Mouse (Mus musculus): ENCODE measurements around the gene Adamts12. TPM values are rescaled to one million over a fixed set of nuclear protein-coding genes. Genes with fewer than 3 reads are reported as not detected.

The Adamts12 gene
- polyA plus RNA-seq, 1 experiment = not detected

DNA sequence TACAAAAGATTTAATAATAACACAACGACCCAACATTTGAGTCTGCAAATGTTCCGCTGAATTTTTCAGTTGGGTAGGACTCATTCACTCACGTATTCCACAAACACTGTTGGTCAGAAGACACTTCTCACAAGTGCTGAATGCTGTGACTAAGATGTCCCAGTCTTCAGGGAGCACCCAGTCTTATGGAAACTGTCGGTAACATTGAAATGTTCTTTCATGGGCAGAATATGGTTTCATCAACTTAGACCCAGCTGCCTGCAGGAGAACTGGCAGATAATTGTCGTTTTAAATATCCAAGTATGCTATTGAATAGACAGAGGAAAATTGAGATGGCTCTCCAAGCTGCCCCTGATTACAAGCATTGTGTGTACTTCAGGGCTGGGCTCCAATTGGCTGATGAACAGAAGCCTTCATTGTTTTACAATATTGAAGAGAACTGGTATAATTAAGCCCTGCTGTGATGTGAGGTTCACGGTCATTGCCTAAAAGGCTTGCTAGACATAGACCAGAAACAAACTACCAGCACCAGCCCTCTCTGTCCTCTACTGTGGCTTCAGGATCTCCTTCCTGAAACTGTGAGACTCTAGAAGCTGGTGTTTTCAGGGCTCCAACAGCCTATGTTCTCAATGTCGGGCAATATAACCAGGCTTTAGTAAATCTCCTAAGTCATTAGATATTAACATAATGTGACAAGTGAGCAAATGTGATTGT, 275.0 kb downstream of the Adamts12 start:
- H3K36me3 ChIP-seq (replicated peaks; ENCODE audit: low read length) = no peaks in the 10 kb centered on the region
- no peaks in the 10 kb centered on the region for H3K27me3 ChIP-seq (replicated peaks)
- H3K4me1 ChIP-seq = no peaks in the 10 kb centered on the region
- TF ChIP-seq FLI1 (IDR thresholded peaks at IDR 0.05; ENCODE audit: low read length) = no peak
- TF ChIP-seq GATA1 (IDR thresholded peaks at IDR 0.05; ENCODE audit: borderline replicate concordance, low read length) = no peak
- no peaks in the 10 kb centered on the region for H3K9me3 ChIP-seq
- H3K4me3 ChIP-seq (replicated peaks) = no peak overlapping the region

GRCm38 (mm10) chr15:11355865-11356264, 291.3 kb downstream of the Adamts12 start:
- Histone ChIP-seq H3K27me3 (replicated peaks) (peaks cover 4% of the 10 kb centered on the region), H3K9me3 (peaks cover 12% of the 10 kb centered on the region; the same call in 1 of the 2 replicates), H3K4me1 (no peaks in the 10 kb centered on the region), H3K4me3 (replicated peaks) (no peak overlapping the region), H3K36me3 (replicated peaks; ENCODE audit: low read length) (no peaks in the 10 kb centered on the region)
- TF ChIP-seq FLI1 (IDR thresholded peaks at IDR 0.05; ENCODE audit: low read length) = no peak
- no peak for TF ChIP-seq GATA1 (IDR thresholded peaks at IDR 0.05; ENCODE audit: borderline replicate concordance, low read length)

DNA sequence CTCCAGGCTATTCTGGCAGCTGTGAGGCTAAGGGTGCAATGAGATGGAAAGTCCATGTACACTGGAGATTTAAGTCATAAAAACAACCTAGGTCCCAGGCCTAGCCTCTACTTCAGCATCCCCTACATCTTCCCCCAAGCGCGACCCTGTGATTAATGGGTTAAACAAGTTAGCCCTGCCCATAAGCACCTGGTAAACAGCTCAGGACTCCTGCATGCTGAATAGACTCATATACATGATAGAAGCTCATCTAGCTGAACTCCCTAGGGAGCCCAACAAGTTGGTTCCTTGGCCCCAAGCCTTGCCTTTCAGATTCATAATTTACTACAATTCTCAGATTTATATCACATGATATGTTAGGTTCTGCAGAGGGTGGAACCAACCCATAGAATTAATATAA, 292.9 kb downstream of the Adamts12 start:
- Histone ChIP-seq H3K4me3 (replicated peaks) (no peak overlapping the region), H3K9me3 (peaks cover 8% of the 10 kb centered on the region; the same call in 1 of the 2 replicates), H3K4me1 (no peaks in the 10 kb centered on the region), H3K36me3 (replicated peaks; ENCODE audit: low read length) (no peaks in the 10 kb centered on the region), H3K27me3 (replicated peaks) (peaks cover 4% of the 10 kb centered on the region)
- TF ChIP-seq FLI1 (IDR thresholded peaks at IDR 0.05; ENCODE audit: low read length) (no peak), GATA1 (IDR thresholded peaks at IDR 0.05; ENCODE audit: borderline replicate concordance, low read length) (no peak)

GRCm38 (mm10) chr15:11360888-11361287, 296.3 kb downstream of the Adamts12 start:
- Histone ChIP-seq H3K4me3 (replicated peaks) (peak overlapping the region; percentile 20), H3K36me3 (replicated peaks; ENCODE audit: low read length) (no peaks in the 10 kb centered on the region), H3K27me3 (replicated peaks) (peaks cover 4% of the 10 kb centered on the region), H3K9me3 (peaks cover 4% of the 10 kb centered on the region; the same call in 1 of the 2 replicates), H3K4me1 (no peaks in the 10 kb centered on the region)
- TF ChIP-seq FLI1 (IDR thresholded peaks at IDR 0.05; ENCODE audit: low read length) = no peak
- TF ChIP-seq GATA1 (IDR thresholded peaks at IDR 0.05; ENCODE audit: borderline replicate concordance, low read length) = no peak

DNA sequence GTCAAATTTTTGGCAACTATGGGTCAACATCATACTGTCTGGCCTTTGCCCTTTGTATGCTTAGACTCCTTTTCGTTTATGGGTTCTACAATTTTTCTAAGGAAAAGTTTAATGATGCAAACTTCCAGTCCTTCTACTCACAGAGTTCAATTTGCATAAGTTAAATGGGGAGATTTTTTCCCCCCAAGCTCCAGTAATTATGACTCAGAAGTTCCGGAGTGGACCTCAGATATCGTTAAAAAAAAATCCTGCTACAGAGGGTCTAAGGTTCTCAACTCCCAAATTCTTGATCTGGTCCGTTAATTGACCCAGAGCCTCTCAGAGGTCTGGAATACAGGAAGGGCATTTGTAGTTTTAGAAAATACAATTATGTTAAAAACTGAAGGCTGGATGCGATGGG, 297.2 kb downstream of the Adamts12 start:
- Histone ChIP-seq H3K9me3 (peaks cover 4% of the 10 kb centered on the region; the same call in 1 of the 2 replicates), H3K36me3 (replicated peaks; ENCODE audit: low read length) (no peaks in the 10 kb centered on the region), H3K4me1 (no peaks in the 10 kb centered on the region), H3K27me3 (replicated peaks) (peaks cover 4% of the 10 kb centered on the region), H3K4me3 (replicated peaks) (no peak overlapping the region)
- TF ChIP-seq FLI1 (IDR thresholded peaks at IDR 0.05; ENCODE audit: low read length) = no peak
- TF ChIP-seq GATA1 (IDR thresholded peaks at IDR 0.05; ENCODE audit: borderline replicate concordance, low read length) = no peak

GRCm38 (mm10) chr15:11364112-11364511, 299.5 kb downstream of the Adamts12 start:
- Histone ChIP-seq H3K4me1 (no peaks in the 10 kb centered on the region), H3K4me3 (replicated peaks) (no peak overlapping the region), H3K27me3 (replicated peaks) (peaks cover 6% of the 10 kb centered on the region), H3K9me3 (0 out of 2 replicates have a peak, but pooled peaks cover 4% of the 10 kb centered on the region), H3K36me3 (replicated peaks; ENCODE audit: low read length) (no peaks in the 10 kb centered on the region)
- TF ChIP-seq FLI1 (IDR thresholded peaks at IDR 0.05; ENCODE audit: low read length) (no peak), GATA1 (IDR thresholded peaks at IDR 0.05; ENCODE audit: borderline replicate concordance, low read length) (no peak)

DNA sequence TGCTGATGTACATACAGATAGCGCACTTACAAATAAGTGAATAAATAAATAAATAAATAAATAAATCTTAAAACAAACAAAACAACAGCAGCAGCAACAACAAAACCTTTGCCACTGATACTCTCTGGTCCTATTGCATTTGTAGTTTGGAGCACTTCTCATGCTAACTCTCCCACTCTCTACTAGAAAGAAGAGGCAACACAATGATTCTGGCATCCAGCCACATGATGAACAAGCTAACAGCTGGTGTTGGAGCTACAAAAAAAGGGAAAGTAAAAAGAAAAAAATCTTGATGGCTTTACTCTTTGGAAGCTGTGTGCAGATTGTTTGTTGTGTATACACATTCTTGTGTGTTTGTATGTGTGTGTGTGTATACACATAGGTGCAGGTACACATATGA, 300.2 kb downstream of the Adamts12 start:
- TF ChIP-seq FLI1 (IDR thresholded peaks at IDR 0.05; ENCODE audit: low read length) (no peak), GATA1 (IDR thresholded peaks at IDR 0.05; ENCODE audit: borderline replicate concordance, low read length) (no peak)
- Histone ChIP-seq H3K4me1 (no peaks in the 10 kb centered on the region), H3K4me3 (replicated peaks) (no peak overlapping the region), H3K9me3 (0 out of 2 replicates have a peak, but pooled peaks cover 4% of the 10 kb centered on the region), H3K36me3 (replicated peaks; ENCODE audit: low read length) (no peaks in the 10 kb centered on the region), H3K27me3 (replicated peaks) (peaks cover 6% of the 10 kb centered on the region)

DNA sequence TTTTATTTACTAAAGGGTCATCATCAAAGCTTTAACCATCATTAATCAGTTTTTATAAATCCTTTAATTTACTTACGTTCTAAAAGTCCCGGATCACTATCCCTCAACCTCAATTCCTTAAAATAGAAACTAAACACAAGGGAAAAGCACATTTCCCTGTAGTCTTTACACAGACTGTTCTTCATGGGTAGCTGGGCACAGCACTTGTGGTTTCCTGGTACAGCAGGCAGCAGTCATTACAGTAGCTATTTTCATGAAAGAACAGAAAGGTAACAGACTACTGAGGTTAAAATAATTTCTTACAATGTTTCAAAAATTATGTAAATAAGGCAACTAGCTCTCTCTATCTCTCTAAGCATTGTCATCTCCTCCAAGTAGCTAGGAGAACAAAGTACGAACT, 305.0 kb downstream of the Adamts12 start:
- TF ChIP-seq FLI1 (IDR thresholded peaks at IDR 0.05; ENCODE audit: low read length) (no peak), GATA1 (IDR thresholded peaks at IDR 0.05; ENCODE audit: borderline replicate concordance, low read length) (no peak)
- Histone ChIP-seq H3K36me3 (replicated peaks; ENCODE audit: low read length) (no peaks in the 10 kb centered on the region), H3K9me3 (no peaks in the 10 kb centered on the region), H3K4me3 (replicated peaks) (no peak overlapping the region), H3K27me3 (replicated peaks) (peaks cover 2% of the 10 kb centered on the region), H3K4me1 (no peaks in the 10 kb centered on the region; the same call in 1 of the 2 replicates)

GRCm38 (mm10) chr15:11370477-11371085, 306.0 kb downstream of the Adamts12 start:
- Histone ChIP-seq H3K9me3 (no peaks in the 10 kb centered on the region), H3K36me3 (replicated peaks; ENCODE audit: low read length) (no peaks in the 10 kb centered on the region), H3K27me3 (replicated peaks) (peaks cover 2% of the 10 kb centered on the region), H3K4me1 (peaks cover 4% of the 10 kb centered on the region), H3K4me3 (replicated peaks) (no peak overlapping the region)
- no peak for TF ChIP-seq GATA1 (IDR thresholded peaks at IDR 0.05; ENCODE audit: borderline replicate concordance, low read length)
- TF ChIP-seq FLI1 (IDR thresholded peaks at IDR 0.05; ENCODE audit: low read length) = no peak

DNA sequence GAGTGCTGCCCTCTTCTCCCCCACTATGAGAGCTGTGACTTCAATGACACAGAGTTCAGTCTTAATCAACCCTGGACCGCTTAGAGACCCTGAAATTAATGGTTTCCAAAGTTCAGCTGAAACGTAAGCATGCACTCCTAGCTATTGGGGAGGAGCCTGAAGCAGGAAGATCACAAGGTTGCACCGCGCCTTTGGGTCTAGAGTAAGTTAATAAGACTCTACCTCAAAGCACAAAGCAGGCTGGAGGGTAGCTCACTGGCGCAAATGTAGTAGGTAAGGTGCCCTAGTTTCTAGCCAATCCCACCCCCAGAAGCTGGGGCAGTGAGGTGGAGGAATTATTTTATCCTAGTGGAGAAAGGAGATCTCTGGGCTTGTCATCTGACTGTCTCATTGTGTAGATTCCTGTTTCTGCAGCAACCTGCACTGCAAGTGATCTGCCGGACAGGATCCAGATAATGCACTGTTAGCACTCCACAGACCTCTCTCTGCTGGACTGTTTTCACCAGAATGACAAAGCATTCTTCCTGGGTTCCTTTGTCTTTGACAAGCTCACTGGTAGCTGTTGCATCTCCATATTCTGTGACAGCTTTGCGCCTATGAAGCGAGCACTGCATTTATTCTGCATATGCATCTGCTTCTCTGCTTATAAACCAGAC, 315.0 kb downstream of the Adamts12 start:
- Histone ChIP-seq H3K4me1 (peaks cover 21% of the 10 kb centered on the region), H3K36me3 (replicated peaks; ENCODE audit: low read length) (peaks cover 37% of the 10 kb centered on the region), H3K9me3 (peaks cover 1% of the 10 kb centered on the region), H3K27me3 (replicated peaks) (no peaks in the 10 kb centered on the region), H3K4me3 (replicated peaks) (no peak overlapping the region)
- no peak for TF ChIP-seq GATA1 (IDR thresholded peaks at IDR 0.05; ENCODE audit: borderline replicate concordance, low read length)
- no peak for TF ChIP-seq FLI1 (IDR thresholded peaks at IDR 0.05; ENCODE audit: low read length)

Data from megakaryocyte, embryonic 14.5 days (primary cell).